Mouse (Mus musculus) liver, adult 2 months (tissue): ENCODE results near the gene Sox6.

Experiments
- CTCF ChIP-seq: fragments of 200-500 bp; IDR thresholded peaks from 2 replicates; pipeline ENCODE4 v1.5.1; 2011; ENCODE audit warnings: low read depth, low read length, control low read depth
- POLR2A ChIP-seq: fragments of 200-500 bp; IDR thresholded peaks from 2 replicates; pipeline ENCODE4 v1.6.1; 2011; ENCODE audit warnings: low read length, control low read depth; ENCODE audit not compliant: insufficient read depth; ENCODE audit errors: extremely low read depth

GRCm38 (mm10) chr7:115691091-115691490 is 347.5 kb downstream of the Sox6 start:
- TF ChIP-seq CTCF (no peak), POLR2A (no peak)
